In the genomic region with DNA sequence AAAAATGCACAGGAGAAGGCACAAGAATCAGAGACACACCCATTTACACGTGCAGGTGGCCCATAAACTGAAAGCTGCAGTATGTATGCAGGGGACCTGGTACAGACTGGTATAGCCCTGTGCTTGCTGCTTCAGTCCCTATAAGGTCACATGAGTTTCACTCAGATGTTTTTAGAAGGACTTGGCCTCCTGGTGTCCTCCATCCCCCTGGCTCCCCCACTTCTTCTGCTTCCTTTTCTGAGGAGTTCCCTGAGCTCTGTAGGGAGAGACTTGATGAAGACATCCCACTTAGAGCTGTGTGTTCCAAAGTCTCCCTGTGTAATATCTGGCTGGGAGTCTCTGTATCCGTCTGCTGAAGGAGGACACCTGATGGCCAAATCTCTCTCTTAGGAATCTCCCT, we compare ENCODE assay signal across 29 mouse cellular contexts. TPM values are rescaled to one million over a fixed set of nuclear protein-coding genes. Genes with fewer than 3 reads are reported as not detected.
"Had no signal": no experiment of that assay in that cellular context is flagged by ENCODE, and none has a peak within 500 bp of the region (broad histone marks: within the 10 kb centered on the region; RNA-seq: fewer than 3 reads in every experiment).

No protein-coding gene starts in this region.

- H3K9me3 ChIP-seq: heart, embryonic 13.5 days; heart, embryonic 15.5 days; hindbrain, embryonic 12.5 days; intestine, embryonic 15.5 days; limb, embryonic 12.5 days; liver, embryonic 13.5 days; liver, embryonic 15.5 days had no signal

- H3K36me3 ChIP-seq: heart, embryonic 13.5 days; heart, embryonic 15.5 days; hindbrain, embryonic 12.5 days; intestine, embryonic 15.5 days; limb, embryonic 12.5 days; liver, embryonic 13.5 days; liver, embryonic 15.5 days had no signal

- ATAC-seq: hindbrain, embryonic 16.5 days; inflammation-experienced regulatory T-cells, adult 6 months; intestine, embryonic 15.5 days; intestine, postnatal 0 days had no signal

- H3K4me3 ChIP-seq: heart, embryonic 13.5 days; heart, embryonic 15.5 days; hindbrain, embryonic 12.5 days; intestine, embryonic 15.5 days; limb, embryonic 12.5 days; liver, embryonic 13.5 days; liver, embryonic 15.5 days had no signal

- H3K27ac ChIP-seq: heart, embryonic 13.5 days; heart, embryonic 15.5 days; hindbrain, embryonic 12.5 days; hindbrain, embryonic 14.5 days; intestine, embryonic 15.5 days; limb, embryonic 12.5 days; liver, embryonic 13.5 days; liver, embryonic 15.5 days had no signal

- H3K9ac ChIP-seq: heart, embryonic 13.5 days; heart, embryonic 15.5 days; hindbrain, embryonic 12.5 days; hindbrain, embryonic 14.5 days; intestine, embryonic 15.5 days; limb, embryonic 12.5 days; liver, embryonic 13.5 days; liver, embryonic 15.5 days had no signal

- DNase-seq: gastrocnemius, postnatal 14 days; gastrocnemius, postnatal 36 days; heart, adult 18-20 months; heart, postnatal 14 days; heart, postnatal 36 days; kidney, adult 18-20 months; kidney, adult 8-10 months; kidney, postnatal 10 days; kidney, postnatal 36 days; layer of hippocampus, adult 9-11 months; layer of hippocampus, postnatal 36 days; left cerebral cortex, postnatal 4 days; liver; liver, embryonic 13.5 days had no signal

- H3K4me1 ChIP-seq: heart, embryonic 13.5 days; heart, embryonic 15.5 days; hindbrain, embryonic 12.5 days; intestine, embryonic 15.5 days; limb, embryonic 12.5 days; liver, embryonic 13.5 days; liver, embryonic 15.5 days had no signal

- H3K4me2 ChIP-seq: heart, embryonic 13.5 days; heart, embryonic 15.5 days; hindbrain, embryonic 12.5 days; hindbrain, embryonic 14.5 days; intestine, embryonic 15.5 days; limb, embryonic 12.5 days; liver, embryonic 11.5 days; liver, embryonic 13.5 days; liver, embryonic 15.5 days had no signal

RNA-seq across cellular contexts. Expression of a gene that starts 16.7 kb away (rescaled TPM):
- polyA plus RNA-seq: gonadal fat pad, adult 2 months; heart, embryonic 13.5 days; heart, embryonic 15.5 days; heart, postnatal 0 days; inflammation-experienced regulatory T-cells, adult 6 months; intestine, embryonic 15.5 days; intestine, postnatal 0 days; kidney, embryonic 14.5 days; large intestine, adult 2 months; liver, embryonic 13.5 days; liver, embryonic 15.5 days had no signal
